Mouse (Mus musculus) kidney, postnatal 10 days (tissue): ENCODE measurements around the gene Prkg1.

Source experiments
- DNase-seq: peaks from one replicate; pipeline ENCODE4 v3.0.0; 2021; ENCODE audit warnings: mixed read lengths

The Prkg1 gene

GRCm38 (mm10) chr19:31621716-31622115 is 143.1 kb downstream of the Prkg1 start:
- DNase-seq, result no peak

- DNase-seq, result no peak
These were observed 148.0 kb downstream of the Prkg1 start for GRCm38 (mm10) chr19:31616830-31617229.

- DNase-seq, result no peak
These were observed 148.7 kb downstream of the Prkg1 start for GRCm38 (mm10) chr19:31616159-31616558.

GRCm38 (mm10) chr19:31613146-31613545 is 151.7 kb downstream of the Prkg1 start:
- no peak for DNase-seq

GRCm38 (mm10) chr19:31602578-31602977 is 162.3 kb downstream of the Prkg1 start:
- DNase-seq, result no peak

- DNase-seq, result no peak
These were observed 170.8 kb downstream of the Prkg1 start for GRCm38 (mm10) chr19:31594011-31594410.

- no peak for DNase-seq
These were observed 174.1 kb downstream of the Prkg1 start for GRCm38 (mm10) chr19:31590701-31591100.

- DNase-seq, result no peak
These were observed 187.7 kb downstream of the Prkg1 start for GRCm38 (mm10) chr19:31577092-31577491.

- no peak for DNase-seq
These were observed 200.5 kb downstream of the Prkg1 start for GRCm38 (mm10) chr19:31564329-31564728.

GRCm38 (mm10) chr19:31546063-31546462 is 218.8 kb downstream of the Prkg1 start:
- DNase-seq, result no peak

GRCm38 (mm10) chr19:31531249-31531740 is 233.5 kb downstream of the Prkg1 start:
- DNase-seq, result peak; percentile 24

GRCm38 (mm10) chr19:31530616-31531015 is 234.2 kb downstream of the Prkg1 start:
- DNase-seq, result peak; percentile 75

- no peak for DNase-seq
These were observed 234.9 kb downstream of the Prkg1 start for GRCm38 (mm10) chr19:31529890-31530289.

GRCm38 (mm10) chr19:31514490-31514889 is 250.3 kb downstream of the Prkg1 start:
- no peak for DNase-seq

GRCm38 (mm10) chr19:31507831-31508230 is 257.0 kb downstream of the Prkg1 start:
- DNase-seq, result no peak

GRCm38 (mm10) chr19:31506296-31506695 is 258.5 kb downstream of the Prkg1 start:
- DNase-seq, result no peak

GRCm38 (mm10) chr19:31505041-31505440 is 259.8 kb downstream of the Prkg1 start:
- no peak for DNase-seq

- DNase-seq, result no peak
These were observed 267.4 kb downstream of the Prkg1 start for GRCm38 (mm10) chr19:31497386-31497785.

GRCm38 (mm10) chr19:31489606-31490005 is 275.2 kb downstream of the Prkg1 start:
- no peak for DNase-seq

- DNase-seq, result no peak
These were observed 293.1 kb downstream of the Prkg1 start for GRCm38 (mm10) chr19:31471766-31472165.

- no peak for DNase-seq
These were observed 304.6 kb downstream of the Prkg1 start for GRCm38 (mm10) chr19:31460188-31460587.

GRCm38 (mm10) chr19:31444101-31444500 is 320.7 kb downstream of the Prkg1 start:
- DNase-seq, result no peak

GRCm38 (mm10) chr19:31442311-31442710 is 322.5 kb downstream of the Prkg1 start:
- no peak for DNase-seq

- peak; percentile 11 for DNase-seq
These were observed 331.4 kb downstream of the Prkg1 start for GRCm38 (mm10) chr19:31433446-31433845.

- no peak for DNase-seq
These were observed 333.4 kb downstream of the Prkg1 start for GRCm38 (mm10) chr19:31431411-31431810.

- peak; percentile 13 for DNase-seq
These were observed 338.7 kb downstream of the Prkg1 start for GRCm38 (mm10) chr19:31426142-31426541.
